Mouse (Mus musculus) neutrophil, adult 83 days (primary cell): ENCODE measurements around the gene Gm21188. TPM values are rescaled to one million over a fixed set of nuclear protein-coding genes. Genes with fewer than 3 reads are reported as not detected.

Source experiments
- total RNA-seq, 2 experiments: library from RNA; stranded (reverse); gene quantifications; one replicate each; pipeline ENCODE4 v1.2.4; 2023

Gm21188 gene
- 10 to 100 TPM; 68.5 to 74.3 TPM for total RNA-seq

GRCm38 (mm10) chr13:120052085-120052484 lies at the start of gene Gm21188:
Gene Gm21188 (minus strand): TSS chr13:120052194.

GRCm38 (mm10) chr13:120026911-120027310 lies 25.1 kb downstream of the Gm21188 start, which contains the start of gene Gm36079:
Gene Gm36079 (minus strand): TSS chr13:120027011.

Other genes starting within 250 kb of the Gm21188 start
- gene AF067063, start 222.0 kb downstream of the Gm21188 start, total RNA-seq = not detected
- gene D13Ertd608e, start 216.2 kb downstream of the Gm21188 start, total RNA-seq = not detected
- gene Tcstv1, start 157.4 kb downstream of the Gm21188 start, total RNA-seq = not detected
- not detected for gene Gm21761, start 122.9 kb downstream of the Gm21188 start, total RNA-seq
- not detected for gene B020031M17Rik, start 101.4 kb downstream of the Gm21188 start, total RNA-seq
- gene Gm36079, start 25.2 kb downstream of the Gm21188 start, total RNA-seq = 1 to 10 TPM; 2.7 to 7.1 TPM
- not detected for gene Gm20767, start 88.1 kb upstream of the Gm21188 start, total RNA-seq
- not detected for gene Gm21818, start 120.2 kb upstream of the Gm21188 start, total RNA-seq
- gene Gm21762, start 163.8 kb upstream of the Gm21188 start, total RNA-seq = not detected
- not detected for gene Gm21731, start 186.9 kb upstream of the Gm21188 start, total RNA-seq
- not detected for gene AF067061, start 210.9 kb upstream of the Gm21188 start, total RNA-seq
- 1 to 10 TPM; 2.3 to 3.2 TPM for gene BC147527, start 248.2 kb upstream of the Gm21188 start, total RNA-seq